Mouse (Mus musculus): ENCODE data around the gene 6030408B16Rik.

Gene 6030408B16Rik

DNA sequence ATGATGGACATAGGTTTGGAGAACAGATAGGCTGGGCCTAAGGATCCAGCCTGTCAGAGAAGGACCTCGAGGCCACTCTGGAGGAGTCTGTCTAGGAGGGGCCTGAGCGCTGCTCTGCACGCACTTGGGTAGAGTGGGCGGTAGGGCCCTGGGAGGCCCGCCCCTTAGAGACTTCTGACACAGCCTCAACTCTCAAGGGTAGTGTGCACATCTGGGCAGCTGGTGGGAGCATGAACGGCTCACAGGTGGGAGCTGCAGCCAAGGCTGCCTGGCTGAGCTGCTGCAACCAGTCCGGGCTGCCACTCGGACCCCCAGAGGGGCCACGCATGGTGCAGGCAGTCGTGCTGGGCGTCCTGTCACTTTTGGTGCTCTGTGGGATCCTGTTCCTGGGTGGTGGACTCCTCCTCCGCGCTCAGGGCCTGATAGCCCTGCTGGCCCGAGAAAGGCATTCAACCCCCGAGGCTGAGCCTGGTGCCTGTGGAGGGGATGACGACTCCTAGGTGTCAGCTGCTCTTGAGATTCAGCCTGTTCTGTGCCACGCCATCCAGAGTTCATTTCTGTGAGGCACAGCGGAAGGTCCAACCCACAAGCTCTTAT, at the start of gene 6030408B16Rik:
Gene 6030408B16Rik, plus strand, starts transcription at position 188 of the 597 bp plus-strand sequence.
- no peak for DNase-seq (ENCODE audit: low read depth, low spot score)

DNA sequence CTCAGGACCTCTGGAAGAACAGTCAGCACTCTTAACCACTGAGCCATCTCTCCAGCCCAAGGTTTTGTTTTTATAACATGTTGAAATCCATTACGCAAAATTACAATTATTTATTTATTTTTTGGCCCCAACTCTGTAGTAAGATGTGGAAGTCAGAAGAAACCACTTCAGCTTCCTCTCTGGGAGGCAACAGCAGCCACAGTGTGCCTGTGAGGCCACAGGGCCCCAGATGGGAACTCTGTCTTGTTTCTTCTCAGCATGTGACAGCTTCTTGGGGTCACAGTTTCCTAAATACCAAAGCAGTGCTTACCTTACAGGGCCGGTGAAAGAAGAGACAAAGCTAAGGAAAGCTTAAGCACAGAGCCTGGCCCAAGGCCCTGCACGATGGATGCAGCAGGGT, 49.0 kb upstream of the 6030408B16Rik start:
- no peak for DNase-seq (ENCODE audit: low read depth, low spot score)

GRCm38 (mm10) chr15:101246231-101247154, 46.5 kb upstream of the 6030408B16Rik start:
- DNase-seq (ENCODE audit: low read depth, low spot score), result peak; percentile 100

GRCm38 (mm10) chr15:101247155-101247498, 45.9 kb upstream of the 6030408B16Rik start:
- DNase-seq (ENCODE audit: low read depth, low spot score), result no peak

GRCm38 (mm10) chr15:101248029-101248710, 44.8 kb upstream of the 6030408B16Rik start:
- peak; percentile 87 for DNase-seq (ENCODE audit: low read depth, low spot score)

DNA sequence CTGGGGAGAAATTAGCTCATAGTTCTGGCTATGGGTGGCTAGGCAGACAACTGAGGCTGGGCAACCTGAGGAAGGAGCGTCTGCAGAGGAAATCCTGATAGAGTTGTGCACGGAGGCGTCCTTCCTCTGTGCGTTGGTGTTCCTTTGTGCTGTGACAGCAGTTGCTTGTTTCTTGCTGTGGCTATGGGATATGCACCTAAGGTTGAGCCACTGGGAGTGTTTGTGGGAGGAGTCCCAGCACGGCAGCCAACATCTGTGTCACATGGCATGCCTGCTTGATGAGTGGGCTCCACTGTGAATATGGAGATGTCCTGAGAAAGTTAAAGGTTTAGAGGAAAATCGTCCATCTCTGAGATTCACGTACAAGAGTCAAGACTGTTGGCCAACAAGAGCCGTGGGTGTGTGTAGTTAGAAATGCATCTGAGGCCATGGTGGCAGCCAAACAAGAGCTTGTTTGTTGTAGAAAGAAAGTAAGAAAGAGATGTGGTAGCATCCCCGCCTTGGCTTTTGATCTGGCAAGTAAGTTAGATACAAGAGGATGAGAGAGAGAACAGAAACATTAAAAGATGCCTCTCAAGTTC, 42.7 kb upstream of the 6030408B16Rik start:
- no peak for DNase-seq (ENCODE audit: low read depth, low spot score)

- no peak for DNase-seq (ENCODE audit: low read depth, low spot score)
Observed at GRCm38 (mm10) chr15:101251930-101252329, 41.1 kb upstream of the 6030408B16Rik start.

GRCm38 (mm10) chr15:101252614-101253013, 40.4 kb upstream of the 6030408B16Rik start:
- no peak for DNase-seq (ENCODE audit: low read depth, low spot score)

- DNase-seq (ENCODE audit: low read depth, low spot score), result no peak
Observed at GRCm38 (mm10) chr15:101253563-101253885, 39.5 kb upstream of the 6030408B16Rik start.

DNA sequence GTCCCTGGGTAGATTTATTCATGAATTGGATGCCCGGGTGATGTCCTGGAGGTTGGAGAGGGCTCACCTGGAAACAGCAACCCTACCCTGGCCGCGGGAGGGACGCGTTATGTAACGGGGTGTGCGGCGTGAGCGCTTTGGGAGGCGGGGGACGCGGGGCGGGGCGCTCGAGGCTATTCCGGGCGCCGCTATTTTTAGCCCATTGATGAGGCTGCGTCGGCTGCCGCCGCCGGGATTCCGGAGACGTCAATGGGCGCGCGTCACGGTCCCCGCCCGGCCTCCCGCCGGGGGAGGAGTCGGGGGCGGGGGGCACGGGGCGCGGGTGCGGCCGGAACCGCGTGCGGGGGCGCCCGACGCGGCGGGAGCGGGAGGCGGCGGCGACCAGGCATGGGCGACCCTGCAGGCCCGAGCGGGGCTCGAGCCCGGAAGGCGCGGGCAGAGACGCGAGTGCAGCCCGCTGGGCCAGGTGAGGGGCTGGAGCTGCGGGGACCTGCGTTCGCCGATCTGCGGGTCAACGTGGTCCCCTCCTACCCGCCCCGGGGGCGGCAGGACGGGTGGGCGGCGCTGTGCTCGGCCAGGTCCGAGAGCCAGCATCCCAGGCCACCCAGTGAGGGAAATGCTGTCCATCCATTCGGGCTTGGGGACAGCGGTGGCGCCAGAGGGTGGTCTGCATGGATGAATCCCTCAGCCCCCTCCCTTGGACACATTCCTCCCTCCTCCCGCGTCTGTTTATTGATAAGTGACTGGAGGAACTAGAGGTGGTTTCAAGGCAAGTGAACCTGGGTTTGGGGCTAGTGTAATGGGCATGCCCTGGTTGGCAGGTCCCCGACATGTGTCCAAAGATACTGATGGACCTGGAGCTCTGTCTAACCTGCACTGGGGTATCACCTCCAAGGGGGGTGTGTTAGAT, 38.9 kb upstream of the 6030408B16Rik start, which contains the start of gene Nr4a1:
Gene Nr4a1, plus strand, starts transcription at position 384 of the 910 bp plus-strand sequence.
- DNase-seq (ENCODE audit: low read depth, low spot score), result peak; percentile 94

DNA sequence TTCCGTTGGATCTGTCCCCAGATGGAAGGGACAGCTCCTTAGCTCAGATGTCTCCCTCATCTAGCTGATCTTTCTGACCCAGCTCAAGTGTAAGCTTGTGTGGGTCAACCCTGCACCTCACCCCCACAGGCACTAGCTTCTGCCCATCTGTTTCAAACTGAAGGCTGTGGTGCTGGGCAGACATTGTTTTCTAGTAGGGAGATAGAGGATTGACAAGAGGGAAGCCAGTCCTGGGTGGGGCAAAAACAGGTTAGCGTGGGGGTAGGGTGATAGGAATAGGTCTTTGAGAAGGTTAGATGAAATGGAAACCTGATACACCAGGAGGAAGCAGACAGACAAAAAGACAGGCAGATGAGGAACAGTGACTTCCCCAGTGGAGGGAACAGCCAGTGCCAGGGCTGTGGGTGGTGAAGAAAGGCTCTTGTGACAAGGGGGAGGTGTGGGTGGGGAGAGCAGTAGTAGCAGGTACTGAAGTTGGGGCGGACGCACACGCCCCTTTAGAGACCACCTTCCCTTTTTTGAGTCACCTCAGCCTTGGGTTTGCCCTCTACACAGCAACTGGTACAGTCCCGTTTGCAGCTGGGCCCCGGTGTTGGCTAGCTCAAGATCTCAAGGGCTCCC, 37.1 kb upstream of the 6030408B16Rik start:
- DNase-seq (ENCODE audit: low read depth, low spot score), result no peak

- no peak for DNase-seq (ENCODE audit: low read depth, low spot score)
Observed at GRCm38 (mm10) chr15:101256463-101257206, 36.4 kb upstream of the 6030408B16Rik start.

DNA sequence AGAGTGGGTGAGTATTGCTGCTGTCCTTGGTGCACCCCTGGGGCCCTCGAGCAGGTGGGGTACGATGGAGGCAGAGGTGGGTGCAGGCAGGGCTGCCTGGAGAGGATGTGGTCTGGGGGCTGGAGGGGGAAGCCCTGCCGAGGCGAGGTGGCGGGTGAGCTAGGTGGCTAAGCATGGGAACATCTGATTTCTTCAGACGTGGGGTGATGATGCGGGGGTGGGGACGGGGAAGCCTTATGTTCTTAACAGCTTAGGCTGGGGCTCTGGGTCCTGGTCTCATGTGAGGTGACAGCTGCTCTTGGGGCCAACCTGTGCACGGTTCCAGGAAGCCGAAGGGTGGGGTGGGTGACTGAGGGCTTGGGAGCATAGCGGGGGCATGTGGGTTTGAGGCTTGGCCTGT, 34.6 kb upstream of the 6030408B16Rik start:
- no peak for DNase-seq (ENCODE audit: low read depth, low spot score)

- DNase-seq (ENCODE audit: low read depth, low spot score), result no peak
Observed at GRCm38 (mm10) chr15:101259922-101260321, 33.1 kb upstream of the 6030408B16Rik start.

GRCm38 (mm10) chr15:101260387-101260786, 32.6 kb upstream of the 6030408B16Rik start:
- DNase-seq (ENCODE audit: low read depth, low spot score), result peak; percentile 99

GRCm38 (mm10) chr15:101260874-101261622, 32.0 kb upstream of the 6030408B16Rik start:
- DNase-seq (ENCODE audit: low read depth, low spot score), result no peak

DNA sequence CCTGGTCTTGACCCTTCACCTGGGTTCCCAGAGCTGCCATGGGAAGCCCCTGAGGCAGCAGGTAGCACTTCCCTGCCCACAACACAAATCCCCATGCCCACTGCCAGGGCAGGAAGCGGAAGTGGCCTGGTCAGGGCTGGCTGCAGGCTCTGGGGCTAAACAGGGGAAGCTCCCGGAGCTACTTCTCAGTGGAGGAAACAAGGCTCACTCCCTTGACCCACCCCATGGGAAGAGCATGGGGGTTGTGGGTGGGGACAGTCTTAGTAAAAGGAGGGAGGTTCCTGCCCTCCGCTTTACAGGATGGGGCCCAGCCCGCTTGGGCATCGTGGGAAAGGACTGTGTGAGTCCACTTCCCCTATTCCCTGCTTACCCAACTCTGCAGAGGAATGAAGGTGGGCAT, 30.5 kb upstream of the 6030408B16Rik start:
- no peak for DNase-seq (ENCODE audit: low read depth, low spot score)

- DNase-seq (ENCODE audit: low read depth, low spot score), result peak; percentile 96
Observed at GRCm38 (mm10) chr15:101266132-101266963, 26.7 kb upstream of the 6030408B16Rik start.

All from skeletal muscle tissue, adult 2 months (tissue).